Mouse (Mus musculus) embryonic facial prominence, embryonic 12.5 days (tissue): ENCODE data around the gene Mb. TPM values are rescaled to one million over a fixed set of nuclear protein-coding genes. Genes with fewer than 3 reads are reported as not detected.

ENCODE experiments used
- ATAC-seq: fragments of 200-750 bp; cut with Nextera tagmentation; 2 replicates; pipeline ENCODE4 v1.8.0; 2017; ENCODE audit not compliant: insufficient number of reproducible peaks, insufficient read depth, low FRiP score, low TSS enrichment
- H3K27ac ChIP-seq: fragments of 300-500 bp; sonication (generic); 2 replicates; pipeline ENCODE4 v1.5.1; 2016; ENCODE audit warnings: mild to moderate bottlenecking
- H3K27me3 ChIP-seq: fragments of 300-500 bp; sonication (generic); 2 replicates; pipeline ENCODE4 v1.6.1; 2016; ENCODE audit warnings: mild to moderate bottlenecking, moderate library complexity
- H3K36me3 ChIP-seq: fragments of 300-500 bp; sonication (generic); 2 replicates; pipeline ENCODE4 v1.6.1; 2016; ENCODE audit warnings: mild to moderate bottlenecking
- H3K4me1 ChIP-seq: fragments of 300-500 bp; sonication (generic); 2 replicates; pipeline ENCODE4 v1.6.1; 2016
- H3K4me2 ChIP-seq: fragments of 300-500 bp; sonication (generic); replicated peaks from 2 replicates; pipeline ENCODE4 v1.6.1; 2016; ENCODE audit warnings: mild to moderate bottlenecking, moderate library complexity
- H3K4me3 ChIP-seq: fragments of 300-500 bp; sonication (generic); 2 replicates; pipeline ENCODE4 v1.5.1; 2016; ENCODE audit warnings: mild to moderate bottlenecking
- H3K9ac ChIP-seq: fragments of 300-500 bp; sonication (generic); 2 replicates; pipeline ENCODE4 v1.6.1; 2016; ENCODE audit warnings: mild to moderate bottlenecking, moderate library complexity
- H3K9me3 ChIP-seq: fragments of 300-500 bp; sonication (generic); 2 replicates; pipeline ENCODE4 v1.6.1; 2016; ENCODE audit warnings: mild to moderate bottlenecking, moderate library complexity
- WGBS: fragments of 180-500 bp; shearing (Covaris S2); methylation state at CpG from one replicate; pipeline ENCODE4 v1.1.7; 2016; 5-methylcytosine and 5-hydroxymethylcytosine counted together
- polyA plus RNA-seq: library from polyadenylated mRNA; unstranded; fragments of >200 nt; fragmentation: Nextera tagmentation; extraction: Ambion mirVana; gene quantifications from 2 replicates; pipeline ENCODE4 v1.2.1, GENCODE M21; 2016

Mb gene
- polyA plus RNA-seq, 1 experiment from 2014 or later, result 1.2 TPM

DNA sequence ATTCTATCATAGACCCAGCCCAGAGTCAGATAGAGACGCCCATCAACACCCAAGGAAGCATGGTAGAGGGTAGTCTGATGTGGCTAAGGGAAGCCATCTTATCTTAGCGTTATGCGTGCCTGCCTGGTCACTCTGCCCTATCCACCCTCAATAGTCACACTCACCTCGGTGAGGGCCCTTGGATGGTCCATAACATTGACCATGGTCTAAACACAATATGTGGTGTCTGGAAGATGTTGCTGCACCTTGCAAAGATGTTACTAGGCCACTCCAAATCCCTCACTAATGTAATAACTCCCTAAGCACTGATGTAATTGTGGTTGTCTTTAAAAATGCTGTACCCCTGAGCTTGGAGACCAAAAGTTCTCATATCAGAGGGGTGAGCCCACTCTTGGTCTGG is 77.8 kb downstream of the Mb start:
- Histone ChIP-seq H3K27me3 (no peaks in the 10 kb centered on the region), H3K4me1 (peaks cover 6% of the 10 kb centered on the region), H3K9me3 (no peaks in the 10 kb centered on the region), H3K4me2 (no peak overlapping the region), H3K36me3 (no peaks in the 10 kb centered on the region), H3K4me3 (no peak overlapping the region), H3K9ac (no peak overlapping the region), H3K27ac (no peak overlapping the region)
- WGBS, result 83% methylated on average over 4 of the region's 4 CpGs
- no peak for ATAC-seq

Other genes starting within 250 kb of the Mb start
- 34.0 and 36.5 TPM in 2 replicates for gene Zfp251, start 179.2 kb downstream of the Mb start, polyA plus RNA-seq
- gene Zfp7, start 171.4 kb downstream of the Mb start, polyA plus RNA-seq, result 12.2 and 12.9 TPM in 2 replicates
- gene Gm49527, start 171.3 kb downstream of the Mb start, polyA plus RNA-seq, result 0.57 and 0.65 TPM in 2 replicates
- 28.6 and 28.7 TPM in 2 replicates for gene Zfp647, start 125.2 kb downstream of the Mb start, polyA plus RNA-seq
- 88.5 and 92.8 TPM in 2 replicates for gene 1110038F14Rik, start 102.2 kb downstream of the Mb start, polyA plus RNA-seq
- gene Apol6, start 5.9 kb downstream of the Mb start, polyA plus RNA-seq, result 0.09 TPM in 1 of 2 replicates, not detected in the other